Mouse (Mus musculus) heart, embryonic 10.5 days (tissue): ENCODE results near the gene Ccdc92. TPM values are rescaled to one million over a fixed set of nuclear protein-coding genes. Genes with fewer than 3 reads are reported as not detected.

ENCODE experiments used
- DNase-seq: peaks from one replicate; pipeline ENCODE4 v3.0.0-alpha.2; 2017; ENCODE audit warnings: low spot score
- H3K27ac ChIP-seq: fragments of 300-500 bp; sonication (generic); 2 replicates; pipeline ENCODE4 v1.5.1; 2016; ENCODE audit warnings: mild to moderate bottlenecking
- H3K27me3 ChIP-seq: fragments of 300-500 bp; sonication (generic); 2 replicates; pipeline ENCODE4 v1.6.1; 2016; ENCODE audit warnings: mild to moderate bottlenecking; ENCODE audit not compliant: poor library complexity, insufficient read depth, severe bottlenecking
- H3K36me3 ChIP-seq: fragments of 300-500 bp; sonication (generic); 2 replicates; pipeline ENCODE4 v1.6.1; 2016; ENCODE audit warnings: mild to moderate bottlenecking, moderate library complexity
- H3K4me1 ChIP-seq: fragments of 300-500 bp; sonication (generic); 2 replicates; pipeline ENCODE4 v1.6.1; 2016; ENCODE audit warnings: mild to moderate bottlenecking
- H3K4me3 ChIP-seq: fragments of 300-500 bp; sonication (generic); 2 replicates; pipeline ENCODE4 v1.5.1; 2016; ENCODE audit warnings: mild to moderate bottlenecking, moderate library complexity
- H3K9me3 ChIP-seq: fragments of 300-500 bp; sonication (generic); 2 replicates; pipeline ENCODE4 v1.6.1; 2016; ENCODE audit warnings: mild to moderate bottlenecking, moderate library complexity
- WGBS: fragments of 180-500 bp; shearing (Covaris S2); methylation state at CpG from one replicate; pipeline ENCODE4 v1.1.7; 2016; 5-methylcytosine and 5-hydroxymethylcytosine counted together
- polyA plus RNA-seq: library from polyadenylated mRNA; unstranded; fragments of >200 nt; fragmentation: Nextera tagmentation; extraction: Ambion mirVana; gene quantifications from 2 replicates; pipeline ENCODE4 v1.2.1, GENCODE M21; 2016

Ccdc92 gene
- polyA plus RNA-seq, 1 experiment from 2014 or later, result 7.8 TPM

DNA sequence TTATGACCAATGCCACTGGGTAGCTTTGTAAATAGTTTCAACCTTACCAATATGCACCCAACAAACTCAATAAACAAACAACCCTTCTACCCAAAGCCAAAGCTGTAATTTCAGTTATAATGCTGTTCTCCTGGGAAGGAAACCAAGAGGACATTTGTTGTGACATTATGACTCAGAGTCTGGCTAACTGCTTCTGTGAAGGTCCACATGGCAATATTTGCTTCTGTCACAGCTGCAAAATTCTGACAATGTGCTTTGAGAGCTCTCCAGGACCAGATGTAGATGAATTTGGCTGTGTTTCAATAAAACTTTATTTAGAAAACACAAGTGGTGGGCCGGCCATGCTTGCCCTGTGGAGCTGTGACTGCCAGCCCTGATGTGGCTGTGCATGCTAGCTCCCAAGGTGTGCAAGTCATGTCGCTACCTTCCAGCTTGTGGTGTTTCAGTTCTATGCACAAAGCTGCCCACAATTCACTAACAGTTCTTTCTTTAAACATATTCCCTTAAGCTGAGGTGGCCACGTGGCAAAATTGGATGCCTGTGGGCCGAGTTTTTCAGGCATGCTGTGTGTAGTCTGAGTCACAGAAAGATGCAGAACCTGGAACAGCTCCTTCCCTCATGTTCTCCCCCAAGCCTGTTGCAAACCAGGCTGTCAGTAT, 52.4 kb downstream of the Ccdc92 start:
- H3K27me3 ChIP-seq, result 0 out of 2 replicates have a peak, but pooled peaks cover 19% of the 10 kb centered on the region
- DNase-seq, result no peak
- no peak overlapping the region for H3K4me3 ChIP-seq
- no peak overlapping the region for H3K27ac ChIP-seq
- H3K4me1 ChIP-seq, result no peaks in the 10 kb centered on the region
- WGBS, result 77% methylated on average over 4 of the region's 4 CpGs
- no peaks in the 10 kb centered on the region for H3K36me3 ChIP-seq
- H3K9me3 ChIP-seq, result no peaks in the 10 kb centered on the region

DNA sequence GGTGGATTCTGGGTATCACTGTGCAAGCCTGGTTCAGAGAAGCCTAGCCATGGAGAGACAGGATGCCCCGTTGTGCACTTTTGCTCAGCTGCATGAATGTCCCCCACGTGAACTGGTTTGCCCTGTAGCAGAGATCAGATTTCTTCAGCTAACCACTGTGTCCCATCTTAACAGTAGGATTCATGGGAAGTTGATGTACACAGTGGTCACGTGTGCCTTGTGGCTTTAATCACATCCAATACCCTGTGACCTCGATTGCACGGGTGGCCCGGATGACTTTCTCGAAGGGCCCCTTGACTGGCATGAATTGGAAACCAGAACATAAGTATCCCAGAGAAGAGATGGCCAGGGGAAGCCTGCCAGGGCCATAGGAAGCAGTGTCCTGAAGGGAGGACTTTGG, 70.1 kb downstream of the Ccdc92 start:
- Histone ChIP-seq H3K27me3 (no peaks in the 10 kb centered on the region), H3K4me3 (no peak overlapping the region), H3K27ac (no peak overlapping the region), H3K4me1 (no peaks in the 10 kb centered on the region), H3K9me3 (no peaks in the 10 kb centered on the region), H3K36me3 (no peaks in the 10 kb centered on the region)
- no peak for DNase-seq
- 89% methylated on average over 7 of the region's 7 CpGs for WGBS

DNA sequence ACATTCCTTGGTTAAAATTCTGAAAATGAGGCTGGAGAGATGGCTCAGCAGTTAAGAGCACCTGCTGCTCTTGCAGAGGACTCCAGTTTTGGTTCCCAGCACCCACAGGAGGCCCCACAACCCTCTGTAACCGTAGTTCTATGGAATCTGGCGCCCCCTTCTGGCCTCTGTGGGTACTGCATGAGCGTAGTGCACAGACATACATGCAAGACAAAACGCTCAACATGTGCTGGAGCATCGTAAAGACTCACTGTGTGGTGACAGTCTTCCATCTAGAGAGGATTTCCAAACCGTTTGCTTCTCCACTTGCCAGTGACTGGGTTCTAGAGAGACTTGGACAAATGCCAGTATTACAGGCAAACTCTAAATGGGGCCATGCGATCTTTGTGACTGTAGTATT, 76.6 kb downstream of the Ccdc92 start:
- no peak for DNase-seq
- Histone ChIP-seq H3K27ac (no peak overlapping the region), H3K9me3 (no peaks in the 10 kb centered on the region), H3K4me1 (no peaks in the 10 kb centered on the region), H3K36me3 (no peaks in the 10 kb centered on the region), H3K4me3 (no peak overlapping the region), H3K27me3 (peaks cover 6% of the 10 kb centered on the region; the same call in 1 of the 2 replicates)
- WGBS, result 79% methylated on average over 7 of the region's 7 CpGs

Other genes starting within 250 kb of the Ccdc92 start
- 40.0 and 43.6 TPM in 2 replicates for gene Atp6v0a2, start 233.8 kb downstream of the Ccdc92 start, polyA plus RNA-seq
- 0.04 and 0.09 TPM in 2 replicates for gene Dnah10, start 137.3 kb downstream of the Ccdc92 start, polyA plus RNA-seq
- 61.4 and 91.2 TPM in 2 replicates for gene Zfp664, start 267 bp upstream of the Ccdc92 start, polyA plus RNA-seq
- 1.1 and 2.6 TPM in 2 replicates for gene Rflna, start 140.8 kb upstream of the Ccdc92 start, polyA plus RNA-seq